Mouse (Mus musculus): Measurements from ENCODE around the gene Krt33b.

DNA sequence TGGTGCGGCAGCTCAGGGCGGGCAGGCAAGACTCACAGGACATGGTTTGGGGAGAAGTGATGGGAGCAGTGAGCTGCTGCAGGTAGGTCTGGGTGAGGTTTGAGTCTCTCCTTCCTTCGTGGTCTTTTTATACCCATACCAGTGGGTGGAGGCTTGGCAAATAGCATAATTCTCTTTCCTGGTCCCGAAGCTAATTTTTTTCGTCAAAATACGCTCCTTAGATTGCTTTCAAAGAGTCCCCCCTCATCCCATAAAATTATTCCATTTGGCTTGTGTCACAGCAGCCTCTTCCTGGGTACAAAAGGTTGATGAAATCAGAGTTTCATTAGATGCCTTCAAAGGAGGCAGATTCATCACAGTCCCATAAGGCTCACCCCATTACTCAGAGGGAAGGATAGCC, 11.8 kb upstream of the Krt33b start, which contains the start of gene Krt34:
- TF ChIP-seq CTCF (IDR thresholded peaks at IDR 0.05; ENCODE audit: extremely low read depth, insufficient read depth, low read length) (no peak), POLR2A (IDR thresholded peaks at IDR 0.05; ENCODE audit: extremely low read depth, insufficient read depth, low read length) (no peak)
